Mouse (Mus musculus): ENCODE measurements around the gene Nppa. TPM values are rescaled to one million over a fixed set of nuclear protein-coding genes. Genes with fewer than 3 reads are reported as not detected.
A peak's percentile ranks its signal among the peaks of the same experiment; 100 is the strongest.

Gene Nppa
- 1 to 10 TPM in 1 of 2 experiments, under 1 TPM in 1; 0.97 to 1.6 TPM for total RNA-seq (2021)

GRCm38 (mm10) chr4:148000202-148000772 is at the start of gene Nppa:
Nppa (plus strand) TSS chr4:148000722.
- intact Hi-C loops (cut with DNase I) = no loop called here
- peak in 1 of 2 experiments; percentile 58 for DNase-seq (ENCODE audit: extremely low spot score in 1 of 2, low spot score in 2 of 2)

DNA sequence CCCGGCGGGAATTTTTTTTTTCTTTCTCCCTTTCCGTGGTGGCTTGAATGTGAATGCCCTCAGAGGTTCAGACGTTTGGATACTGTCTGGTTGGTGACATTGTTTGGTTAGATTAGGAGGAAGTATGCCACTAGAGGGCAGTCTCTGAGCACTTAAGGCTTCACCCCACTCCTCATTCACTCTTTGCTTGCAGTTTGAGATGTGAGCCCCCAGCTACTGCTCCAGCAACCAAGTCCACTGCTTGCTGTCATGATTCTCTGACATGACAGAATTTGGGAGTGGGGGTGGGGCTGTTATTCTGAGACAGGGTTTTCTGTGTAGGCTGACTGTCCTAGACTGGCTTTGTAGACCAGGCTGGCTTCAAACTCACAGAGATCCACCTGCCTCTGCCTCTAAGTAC is 46.9 kb upstream of the Nppa start:
- intact Hi-C loops (cut with DNase I) = no loop called here
- peak in 1 of 2 experiments; percentile 47 for DNase-seq (ENCODE audit: extremely low spot score in 1 of 2, low spot score in 2 of 2)

GRCm38 (mm10) chr4:147957141-147957540 is 43.4 kb upstream of the Nppa start:
- intact Hi-C loops (cut with DNase I) = no loop called here
- no peak for DNase-seq (ENCODE audit: extremely low spot score in 1 of 2, low spot score in 2 of 2)

DNA sequence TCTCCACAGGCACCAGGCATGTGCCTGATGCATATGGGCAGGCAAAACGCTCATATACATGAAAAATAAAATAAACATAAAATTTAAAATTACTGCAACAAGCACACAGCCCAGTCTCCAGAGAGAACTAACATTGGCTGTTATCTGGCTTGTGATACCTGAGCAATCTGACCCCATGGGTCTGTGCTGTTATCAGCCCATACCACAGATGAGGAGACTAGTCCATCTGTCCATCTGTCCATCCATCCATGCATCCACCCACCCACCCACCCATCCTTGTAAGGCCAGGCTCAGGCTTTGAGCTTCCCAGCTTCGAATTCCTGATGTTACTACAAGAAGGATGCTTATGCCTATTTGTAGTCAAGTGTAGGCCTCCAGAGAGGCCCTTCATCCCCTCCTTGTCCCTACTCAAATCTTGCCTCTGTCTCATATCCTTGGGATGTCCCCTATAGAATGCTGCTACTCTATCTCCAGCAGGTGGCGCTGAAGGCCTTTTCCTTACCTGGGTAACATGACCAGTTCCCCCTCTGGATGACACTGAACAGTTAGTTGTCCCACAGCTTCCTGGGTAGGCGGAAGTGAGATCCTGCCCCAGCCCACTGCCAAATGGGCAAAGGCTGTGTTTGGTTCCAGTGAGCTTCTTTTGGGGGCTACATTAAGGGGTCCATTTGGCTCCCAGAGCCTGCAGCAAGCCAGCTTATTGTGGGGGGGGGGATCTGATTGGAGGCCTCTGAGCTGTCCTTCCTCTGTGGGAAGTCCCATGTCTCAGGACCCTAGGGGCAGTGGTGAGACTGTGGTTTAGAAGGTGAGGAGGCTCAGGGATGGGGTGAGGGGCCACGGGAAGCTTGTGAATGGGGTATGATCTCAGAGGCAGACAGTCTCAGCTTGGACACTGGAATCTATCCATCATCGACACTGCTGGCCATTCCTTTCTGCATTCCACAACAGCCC is 40.4 kb upstream of the Nppa start:
- intact Hi-C loops (cut with DNase I) = loop anchor here (5.0 kb wide), 1 partner anchor 47 kb away; no protein-coding TSS in a partner anchor
- peak in 1 of 2 experiments; percentile 76 for DNase-seq (ENCODE audit: extremely low spot score in 1 of 2, low spot score in 2 of 2)

DNA sequence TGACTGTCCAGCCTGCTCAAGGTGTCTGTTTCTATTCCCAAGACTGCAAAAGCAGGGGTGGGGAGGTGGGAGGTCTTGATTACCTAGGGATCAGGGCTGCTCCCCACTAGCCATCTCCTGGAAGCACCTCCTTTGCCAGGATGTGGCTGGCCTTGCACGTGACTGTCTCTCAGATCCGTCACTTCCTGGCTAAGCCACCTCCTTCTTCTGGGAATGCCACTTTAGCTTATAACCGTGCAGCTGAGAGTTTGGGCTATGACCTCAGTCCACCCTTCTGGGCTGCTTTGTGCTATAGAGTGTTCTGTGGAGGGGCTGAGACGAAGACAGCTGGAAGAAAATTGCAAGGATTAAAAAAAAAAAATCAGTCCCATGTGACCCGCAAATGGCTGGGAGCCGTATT is 37.7 kb upstream of the Nppa start:
- DNase-seq (ENCODE audit: extremely low spot score in 1 of 2, low spot score in 2 of 2) = no peak
- intact Hi-C loops (cut with DNase I) = loop anchor here (5.0 kb wide), 1 partner anchor 45 kb away; no protein-coding TSS in a partner anchor

GRCm38 (mm10) chr4:147963623-147964022 is 36.9 kb upstream of the Nppa start:
- intact Hi-C loops (cut with DNase I) = loop anchor here (5.0 kb wide), 1 partner anchor 44 kb away; no protein-coding TSS in a partner anchor
- DNase-seq (ENCODE audit: extremely low spot score in 1 of 2, low spot score in 2 of 2) = no peak

- intact Hi-C loops (cut with DNase I) = no loop called here
- no peak for DNase-seq (ENCODE audit: extremely low spot score in 1 of 2, low spot score in 2 of 2)
These were observed 34.8 kb upstream of the Nppa start for GRCm38 (mm10) chr4:147965712-147966111.

DNA sequence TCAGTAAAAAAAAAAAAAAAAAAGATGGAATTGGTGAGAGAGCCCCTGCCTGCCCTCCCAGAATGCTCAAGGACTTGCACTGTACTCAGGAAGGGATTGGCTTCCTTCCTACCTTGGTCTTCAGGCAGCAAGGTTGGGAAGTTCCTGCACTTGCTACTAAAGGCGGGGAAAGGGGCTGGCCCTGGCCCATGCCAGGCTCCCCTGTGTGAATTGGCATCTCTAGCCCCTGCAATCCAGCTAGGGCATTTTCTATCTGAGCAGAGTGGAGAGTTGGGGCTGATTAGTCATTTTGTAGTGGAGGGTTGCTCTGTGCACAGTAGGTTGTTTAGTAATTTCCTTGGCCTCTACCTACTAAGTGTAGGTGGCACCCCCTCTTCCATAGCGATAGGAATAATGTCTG is 31.7 kb upstream of the Nppa start:
- DNase-seq (ENCODE audit: extremely low spot score in 1 of 2, low spot score in 2 of 2) = no peak
- intact Hi-C loops (cut with DNase I) = no loop called here

DNA sequence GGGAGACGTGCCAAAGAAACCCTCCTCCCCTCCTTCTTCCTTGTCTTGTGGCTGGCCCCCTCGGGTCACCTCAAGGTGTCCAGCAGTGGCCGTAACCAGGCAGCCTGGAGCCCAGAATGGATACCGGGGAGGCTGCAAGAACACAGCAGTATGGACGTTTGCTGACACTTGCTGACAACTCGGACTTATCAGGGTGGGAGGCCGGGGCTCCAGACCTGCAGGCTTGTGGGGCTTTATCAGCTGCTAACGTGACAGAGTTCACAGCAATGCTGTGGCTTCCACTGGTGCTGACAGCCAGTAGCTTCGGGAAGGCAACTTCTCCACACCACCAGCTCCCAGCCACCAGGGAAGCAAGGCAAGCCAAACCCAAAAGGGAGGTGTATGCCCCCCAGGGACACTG is 31.2 kb upstream of the Nppa start:
- intact Hi-C loops (cut with DNase I) = no loop called here

GRCm38 (mm10) chr4:147976237-147976636 is 24.3 kb upstream of the Nppa start:
- intact Hi-C loops (cut with DNase I) = no loop called here

More for the DNA sequence above, 31.2 kb upstream of the Nppa start:
- DNase-seq (ENCODE audit: extremely low spot score in 1 of 2, low spot score in 2 of 2) = no peak

GRCm38 (mm10) chr4:147977726-147978125 is 22.8 kb upstream of the Nppa start:
- intact Hi-C loops (cut with DNase I) = no loop called here
- DNase-seq (ENCODE audit: extremely low spot score in 1 of 2, low spot score in 2 of 2) = no peak

More at GRCm38 (mm10) chr4:147976237-147976636, 24.3 kb upstream of the Nppa start:
- DNase-seq (ENCODE audit: extremely low spot score in 1 of 2, low spot score in 2 of 2) = no peak

- intact Hi-C loops (cut with DNase I) = no loop called here
- DNase-seq (ENCODE audit: extremely low spot score in 1 of 2, low spot score in 2 of 2) = no peak
These were observed 22.1 kb upstream of the Nppa start for GRCm38 (mm10) chr4:147978391-147978790.

DNA sequence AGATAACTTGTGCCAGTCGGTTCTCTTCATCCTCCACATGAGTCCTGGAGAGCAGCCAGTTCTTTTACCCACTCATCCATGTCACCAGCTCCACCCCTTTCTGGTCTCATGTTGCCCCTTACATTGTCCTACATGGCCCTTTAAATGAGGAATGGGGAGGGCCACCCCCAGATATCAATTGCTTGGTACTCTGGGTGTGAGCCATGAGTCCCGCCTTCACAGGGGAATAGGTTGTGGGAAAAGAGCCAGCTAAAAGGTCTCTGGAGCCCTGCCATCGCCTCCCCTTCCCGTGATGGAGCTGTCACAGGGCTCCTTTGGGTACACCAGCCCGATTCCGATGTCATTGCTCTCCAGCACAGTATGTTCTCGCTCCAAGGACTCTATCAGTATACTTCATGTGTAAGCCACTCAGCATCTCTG is 21.1 kb upstream of the Nppa start:
- intact Hi-C loops (cut with DNase I) = no loop called here
- DNase-seq (ENCODE audit: extremely low spot score in 1 of 2, low spot score in 2 of 2) = no peak

DNA sequence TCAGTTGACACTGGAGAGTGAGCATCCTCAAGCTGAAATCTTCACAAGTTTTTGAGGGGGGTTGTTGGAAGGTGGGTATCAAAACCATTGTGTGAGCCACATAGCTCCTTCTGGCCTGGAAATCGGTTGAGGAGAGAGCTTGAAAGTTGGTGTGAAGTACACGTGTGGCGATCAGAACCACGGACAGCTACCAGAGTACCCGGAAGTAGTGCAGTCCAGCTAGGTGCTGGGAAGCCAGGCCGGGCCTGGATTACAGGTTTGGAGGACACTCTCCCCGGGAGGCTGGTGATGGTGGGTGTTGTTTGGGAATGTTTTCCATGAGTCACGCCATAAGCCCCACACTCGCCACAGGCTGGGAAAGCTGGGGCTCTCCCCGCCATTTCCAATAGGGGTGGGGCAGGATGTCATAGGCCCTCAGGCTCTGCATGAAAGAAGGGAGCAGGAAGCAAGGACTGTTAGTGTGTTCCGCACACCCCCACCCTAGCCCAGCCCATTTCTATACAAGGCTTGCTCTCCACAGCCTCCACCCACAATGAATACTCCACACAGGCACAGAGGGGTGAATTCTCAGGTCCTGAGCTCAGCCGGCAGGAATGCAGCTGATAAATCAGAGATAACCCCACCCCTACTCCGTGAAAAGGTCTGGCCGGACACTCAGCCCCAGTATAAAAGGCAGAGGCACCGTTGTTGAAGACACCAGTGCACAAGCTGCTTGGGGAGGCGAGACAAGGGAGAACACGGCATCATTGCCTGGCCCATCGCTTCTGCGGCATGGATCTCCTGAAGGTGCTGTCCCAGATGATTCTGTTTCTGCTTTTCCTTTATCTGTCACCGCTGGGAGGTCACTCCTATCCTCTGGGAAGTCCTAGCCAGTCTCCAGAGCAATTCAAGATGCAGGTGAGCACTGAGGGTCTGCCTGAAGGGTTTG is 15.1 kb upstream of the Nppa start, which contains the start of gene Nppb:
Nppb (plus strand) TSS at position 584 of the 928 bp plus-strand sequence.
- DNase-seq (ENCODE audit: extremely low spot score in 1 of 2, low spot score in 2 of 2) = peak in 1 of 2 experiments; percentile 42
- intact Hi-C loops (cut with DNase I) = no loop called here

- intact Hi-C loops (cut with DNase I) = no loop called here
- no peak for DNase-seq (ENCODE audit: extremely low spot score in 1 of 2, low spot score in 2 of 2)
These were observed 6.9 kb upstream of the Nppa start for GRCm38 (mm10) chr4:147993571-147994095.

DNA sequence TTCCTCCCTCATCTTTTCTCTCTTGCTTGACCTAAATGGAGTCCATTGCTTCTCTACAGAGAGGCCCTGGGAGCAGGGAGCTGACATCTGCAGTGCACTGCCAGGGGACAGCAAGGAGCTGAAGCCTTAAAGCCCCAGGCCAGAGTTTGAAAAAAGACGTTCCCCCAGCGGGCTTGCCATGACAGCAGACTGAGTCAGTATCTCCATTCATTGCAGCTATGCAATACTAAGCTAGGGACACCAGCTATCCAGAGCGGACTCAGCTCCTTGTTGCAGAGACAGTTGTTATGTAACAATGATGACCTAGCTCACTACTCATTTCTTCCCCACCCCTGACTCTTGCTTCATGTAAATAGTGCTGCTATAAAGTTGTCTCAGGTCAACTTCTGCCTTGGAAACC is 5.2 kb upstream of the Nppa start:
- intact Hi-C loops (cut with DNase I) = no loop called here
- no peak for DNase-seq (ENCODE audit: extremely low spot score in 1 of 2, low spot score in 2 of 2)

GRCm38 (mm10) chr4:148001013-148001789 is 679 bp downstream of the Nppa start:
- intact Hi-C loops (cut with DNase I) = no loop called here
- no peak for DNase-seq (ENCODE audit: extremely low spot score in 1 of 2, low spot score in 2 of 2)

- intact Hi-C loops (cut with DNase I) = no loop called here
- DNase-seq (ENCODE audit: extremely low spot score in 1 of 2, low spot score in 2 of 2) = no peak
These were observed 1.3 kb downstream of the Nppa start for GRCm38 (mm10) chr4:148001866-148002265.

Data from left cerebral cortex, postnatal 10 days (tissue).